Mouse (Mus musculus) bone marrow, adult 2 months (tissue): ENCODE measurements around the gene Aim2.
A peak's percentile ranks its signal among the peaks of the same experiment; 100 is the strongest.

ENCODE experiments used
- CTCF ChIP-seq: fragments of 200-500 bp; IDR thresholded peaks from 2 replicates; pipeline ENCODE4 v1.5.1; 2011; ENCODE audit warnings: low read length, control low read depth; ENCODE audit not compliant: control insufficient read depth, insufficient read depth
- POLR2A ChIP-seq: fragments of 200-500 bp; IDR thresholded peaks from 2 replicates; pipeline ENCODE4 v1.6.1; 2011; ENCODE audit warnings: low read depth, mild to moderate bottlenecking, control low read depth, low read length, borderline replicate concordance; ENCODE audit not compliant: control insufficient read depth

- TF ChIP-seq CTCF: no peak
- TF ChIP-seq POLR2A: peak; percentile 42
These were observed 17.1 kb upstream of the Aim2 start, which contains the start of gene Ackr1 for GRCm38 (mm10) chr1:173333312-173334253.
